Mouse (Mus musculus) spleen, adult 12 weeks (tissue): ENCODE measurements around the gene Llgl1.

Source experiments
- DNase-seq: peaks from one replicate; pipeline ENCODE4 v3.0.0; 2022; ENCODE audit warnings: low spot score

Llgl1 gene

GRCm38 (mm10) chr11:60699524-60700075, at the start of gene Llgl1:
Gene Llgl1 (plus strand): TSS chr11:60699723.
- DNase-seq: peak; percentile 78

GRCm38 (mm10) chr11:60696165-60696564, 3.4 kb upstream of the Llgl1 start:
- DNase-seq: no peak

- no peak for DNase-seq
Observed at GRCm38 (mm10) chr11:60697561-60697960, 2.0 kb upstream of the Llgl1 start.

- DNase-seq: no peak
Observed at GRCm38 (mm10) chr11:60698806-60699523, 558 bp upstream of the Llgl1 start.

- no peak for DNase-seq
Observed at GRCm38 (mm10) chr11:60700320-60701185, 1.0 kb downstream of the Llgl1 start.

GRCm38 (mm10) chr11:60701611-60702010, 2.1 kb downstream of the Llgl1 start:
- no peak for DNase-seq

GRCm38 (mm10) chr11:60703131-60703530, 3.6 kb downstream of the Llgl1 start:
- DNase-seq: peak; percentile 42

- no peak for DNase-seq
Observed at GRCm38 (mm10) chr11:60704023-60704880, 4.7 kb downstream of the Llgl1 start.

GRCm38 (mm10) chr11:60705255-60705654, 5.7 kb downstream of the Llgl1 start:
- no peak for DNase-seq

GRCm38 (mm10) chr11:60706076-60706475, 6.6 kb downstream of the Llgl1 start:
- no peak for DNase-seq

GRCm38 (mm10) chr11:60706696-60707480, 7.4 kb downstream of the Llgl1 start:
- DNase-seq: no peak

GRCm38 (mm10) chr11:60707672-60708071, 8.1 kb downstream of the Llgl1 start:
- DNase-seq: no peak

- DNase-seq: no peak
Observed at GRCm38 (mm10) chr11:60708631-60709030, 9.1 kb downstream of the Llgl1 start.

GRCm38 (mm10) chr11:60709481-60710465, 10.2 kb downstream of the Llgl1 start:
- DNase-seq: no peak

GRCm38 (mm10) chr11:60711218-60711617, 11.7 kb downstream of the Llgl1 start:
- no peak for DNase-seq

GRCm38 (mm10) chr11:60712040-60712439, 12.5 kb downstream of the Llgl1 start:
- no peak for DNase-seq

- no peak for DNase-seq
Observed at GRCm38 (mm10) chr11:60712639-60713255, 13.2 kb downstream of the Llgl1 start.

GRCm38 (mm10) chr11:60715833-60716232, 16.3 kb downstream of the Llgl1 start:
- no peak for DNase-seq

- DNase-seq: no peak
Observed at GRCm38 (mm10) chr11:60719263-60719662, 19.7 kb downstream of the Llgl1 start.
